Mouse (Mus musculus): ENCODE results near the gene Pde4d. TPM values are rescaled to one million over a fixed set of nuclear protein-coding genes. Genes with fewer than 3 reads are reported as not detected.

The Pde4d gene
- total RNA-seq, 2 experiments from 2014 or later = 4.4 to 5.3 TPM

- no peak for ATAC-seq (ENCODE audit: poor library complexity, severe bottlenecking)
Observed at GRCm38 (mm10) chr13:109677617-109678016, 1227.9 kb downstream of the Pde4d start.

GRCm38 (mm10) chr13:109678991-109679390 is 1229.2 kb downstream of the Pde4d start:
- no peak for ATAC-seq (ENCODE audit: poor library complexity, severe bottlenecking)

- ATAC-seq (ENCODE audit: poor library complexity, severe bottlenecking) = 0 out of 2 replicates have a peak, but pooled peaks have one; percentile 13
Observed at GRCm38 (mm10) chr13:109680229-109680628, 1230.5 kb downstream of the Pde4d start.

GRCm38 (mm10) chr13:109681699-109682293 is 1232.0 kb downstream of the Pde4d start:
- no peak for ATAC-seq (ENCODE audit: poor library complexity, severe bottlenecking)

GRCm38 (mm10) chr13:109683001-109683400 is 1233.3 kb downstream of the Pde4d start:
- no peak for ATAC-seq (ENCODE audit: poor library complexity, severe bottlenecking)

- no peak for ATAC-seq (ENCODE audit: poor library complexity, severe bottlenecking)
Observed at GRCm38 (mm10) chr13:109684985-109685295, 1235.2 kb downstream of the Pde4d start.

- ATAC-seq (ENCODE audit: poor library complexity, severe bottlenecking) = peak; percentile 84
Observed at GRCm38 (mm10) chr13:109685296-109686115, 1235.8 kb downstream of the Pde4d start.

- ATAC-seq (ENCODE audit: poor library complexity, severe bottlenecking) = peak; percentile 44
Observed at GRCm38 (mm10) chr13:109686116-109686876, 1236.5 kb downstream of the Pde4d start.

- ATAC-seq (ENCODE audit: poor library complexity, severe bottlenecking) = no peak
Observed at GRCm38 (mm10) chr13:109686906-109687305, 1237.2 kb downstream of the Pde4d start.

GRCm38 (mm10) chr13:109688195-109688594 is 1238.4 kb downstream of the Pde4d start:
- no peak for ATAC-seq (ENCODE audit: poor library complexity, severe bottlenecking)

GRCm38 (mm10) chr13:109689176-109689575 is 1239.4 kb downstream of the Pde4d start:
- no peak for ATAC-seq (ENCODE audit: poor library complexity, severe bottlenecking)

GRCm38 (mm10) chr13:109690558-109690957 is 1240.8 kb downstream of the Pde4d start:
- ATAC-seq (ENCODE audit: poor library complexity, severe bottlenecking) = no peak

- no peak for ATAC-seq (ENCODE audit: poor library complexity, severe bottlenecking)
Observed at GRCm38 (mm10) chr13:109692851-109693250, 1243.1 kb downstream of the Pde4d start.

GRCm38 (mm10) chr13:109693769-109694168 is 1244.0 kb downstream of the Pde4d start:
- no peak for ATAC-seq (ENCODE audit: poor library complexity, severe bottlenecking)

- no peak for ATAC-seq (ENCODE audit: poor library complexity, severe bottlenecking)
Observed at GRCm38 (mm10) chr13:109694293-109694692, 1244.5 kb downstream of the Pde4d start.

- ATAC-seq (ENCODE audit: poor library complexity, severe bottlenecking) = no peak
Observed at GRCm38 (mm10) chr13:109695098-109695497, 1245.3 kb downstream of the Pde4d start.

GRCm38 (mm10) chr13:109706141-109706540 is 1256.4 kb downstream of the Pde4d start:
- no peak for ATAC-seq (ENCODE audit: poor library complexity, severe bottlenecking)

GRCm38 (mm10) chr13:109706579-109706978 is 1256.8 kb downstream of the Pde4d start:
- no peak for ATAC-seq (ENCODE audit: poor library complexity, severe bottlenecking)

GRCm38 (mm10) chr13:109707154-109707553 is 1257.4 kb downstream of the Pde4d start:
- no peak for ATAC-seq (ENCODE audit: poor library complexity, severe bottlenecking)

- no peak for ATAC-seq (ENCODE audit: poor library complexity, severe bottlenecking)
Observed at GRCm38 (mm10) chr13:109708326-109708725, 1258.6 kb downstream of the Pde4d start.

GRCm38 (mm10) chr13:109714581-109714980 is 1264.8 kb downstream of the Pde4d start:
- ATAC-seq (ENCODE audit: poor library complexity, severe bottlenecking) = no peak

GRCm38 (mm10) chr13:109715321-109715720 is 1265.6 kb downstream of the Pde4d start:
- ATAC-seq (ENCODE audit: poor library complexity, severe bottlenecking) = no peak

Data from megakaryocyte, adult 5-6 weeks (primary cell).